Mouse (Mus musculus): ENCODE measurements at regions not wholly inside any gene's neighbourhood (a gene's known extent, or its start where the extent isn't known, plus 50 kb on each side); places are given as distances from the start of the nearest gene placed in this dataset.

DNA sequence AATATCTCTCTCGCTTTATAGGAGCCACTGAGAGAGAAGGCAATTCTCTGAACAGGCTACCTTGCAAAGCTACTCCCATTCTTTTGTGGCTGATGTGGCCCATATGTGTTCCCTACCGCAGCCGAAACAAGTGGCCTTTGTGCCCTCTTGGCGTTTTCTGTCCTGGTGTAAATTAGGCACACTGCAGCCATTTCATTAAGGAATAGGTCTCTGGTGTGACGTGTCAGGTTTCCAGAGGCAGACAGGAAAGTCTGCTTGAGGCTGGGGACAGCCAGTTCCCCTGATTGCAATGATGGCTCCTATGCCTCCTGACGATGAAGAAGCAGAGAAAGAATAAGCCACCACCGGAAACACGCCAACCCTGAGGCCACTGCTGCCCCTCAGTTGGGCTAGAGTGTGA, 59.3 kb upstream of the Bcor start:
- DNase-seq (ENCODE audit: low spot score) = no peak

DNA sequence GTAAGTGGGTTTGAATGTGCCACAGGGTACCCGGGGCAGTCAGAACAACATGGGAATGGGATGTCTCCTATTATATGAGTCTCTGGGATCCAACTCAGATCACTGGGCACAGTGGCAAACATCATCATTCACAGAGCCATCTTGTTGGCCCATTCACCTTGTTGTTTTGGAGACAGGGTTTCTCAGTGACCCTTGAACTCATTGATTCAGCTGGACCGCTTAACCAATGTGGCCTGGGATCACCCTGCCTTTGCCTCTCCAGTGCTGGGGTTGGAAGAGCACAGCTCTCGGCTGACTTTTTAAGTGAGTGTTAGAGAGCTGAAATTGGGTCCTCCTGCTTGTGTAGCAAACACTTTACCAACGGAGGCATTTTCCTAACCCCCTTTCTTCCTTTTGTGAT, 64.2 kb upstream of the Bcor start:
- DNase-seq (ENCODE audit: low spot score) = no peak

DNA sequence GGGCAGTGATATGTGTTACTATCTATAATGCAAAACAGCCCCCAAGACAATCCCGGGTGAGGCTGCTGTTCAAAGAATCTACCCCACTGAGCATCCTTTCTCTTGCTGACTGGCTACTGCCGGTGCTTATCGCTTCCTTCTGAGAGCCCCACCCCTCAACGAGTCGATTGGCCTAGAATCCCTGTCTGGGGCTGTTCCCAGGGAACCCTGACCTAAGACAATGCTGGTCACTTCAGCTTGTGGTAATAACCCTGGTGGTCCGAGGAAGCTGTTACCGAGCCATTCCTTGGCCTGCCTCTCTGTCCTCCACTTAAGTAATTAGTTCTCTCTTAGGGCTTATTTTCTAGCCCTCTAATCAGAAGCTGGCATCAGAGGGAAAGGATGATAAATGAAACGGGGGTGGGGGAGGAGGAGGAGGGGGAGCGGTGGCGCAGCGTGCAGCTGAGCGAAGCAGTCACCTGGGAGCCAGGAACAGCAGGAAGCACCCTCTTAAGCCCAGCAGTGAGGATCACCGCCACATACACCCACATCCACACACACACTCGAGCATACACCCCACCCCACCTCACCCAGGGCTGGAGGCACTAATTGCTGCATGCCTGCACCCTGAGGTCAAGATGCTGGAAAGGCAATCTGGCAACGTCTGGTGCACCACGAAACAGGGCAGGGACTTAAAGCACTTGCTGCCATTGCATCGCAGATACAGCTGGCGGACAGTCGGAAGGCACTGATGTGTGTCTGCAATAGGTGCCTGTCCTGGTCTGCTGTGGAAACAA, 65.1 kb upstream of the Bcor start:
- no peak for DNase-seq (ENCODE audit: low spot score)

DNA sequence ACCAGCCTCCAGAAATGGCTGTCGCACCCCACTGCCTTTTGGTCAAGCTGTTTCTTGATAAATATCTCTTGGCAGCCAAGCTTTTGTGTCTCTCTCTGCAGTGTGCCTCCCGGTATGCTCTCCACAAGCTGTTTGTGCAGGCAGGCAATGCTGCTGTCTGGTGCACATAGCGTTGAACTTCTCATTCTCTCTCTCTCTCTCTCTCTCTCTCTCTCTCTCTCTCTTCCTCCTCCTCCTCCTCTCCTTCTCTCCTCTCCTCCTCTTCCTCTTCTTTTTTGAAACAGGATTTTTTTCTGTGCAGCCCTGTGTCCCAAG, 65.7 kb upstream of the Bcor start:
- DNase-seq (ENCODE audit: low spot score) = no peak

DNA sequence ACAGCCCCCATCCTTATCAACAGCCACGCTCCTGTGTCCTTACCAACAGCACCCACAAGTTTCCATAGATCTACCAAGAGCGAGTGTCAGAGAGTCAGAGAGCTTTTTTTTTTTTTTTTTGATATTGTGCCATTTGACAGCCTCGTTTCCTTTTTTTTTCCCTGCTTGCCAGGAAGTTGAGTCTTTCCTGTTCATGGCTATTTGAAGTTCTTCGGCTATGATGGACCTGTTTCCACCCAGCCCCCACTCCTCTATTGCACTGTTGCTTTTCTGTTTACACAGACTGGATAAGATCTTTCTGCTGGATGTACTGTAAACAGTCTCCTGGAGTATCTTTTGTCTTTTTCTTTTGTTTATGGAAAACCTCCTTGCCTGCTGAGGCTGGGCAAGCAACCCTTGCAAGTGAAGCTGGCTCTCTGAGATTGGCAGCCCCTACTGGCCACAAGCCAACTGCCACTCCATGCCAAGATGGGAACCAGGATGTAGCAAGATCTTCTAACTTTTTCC, 80.4 kb upstream of the Bcor start:
- no peak for DNase-seq (ENCODE audit: low spot score)

DNA sequence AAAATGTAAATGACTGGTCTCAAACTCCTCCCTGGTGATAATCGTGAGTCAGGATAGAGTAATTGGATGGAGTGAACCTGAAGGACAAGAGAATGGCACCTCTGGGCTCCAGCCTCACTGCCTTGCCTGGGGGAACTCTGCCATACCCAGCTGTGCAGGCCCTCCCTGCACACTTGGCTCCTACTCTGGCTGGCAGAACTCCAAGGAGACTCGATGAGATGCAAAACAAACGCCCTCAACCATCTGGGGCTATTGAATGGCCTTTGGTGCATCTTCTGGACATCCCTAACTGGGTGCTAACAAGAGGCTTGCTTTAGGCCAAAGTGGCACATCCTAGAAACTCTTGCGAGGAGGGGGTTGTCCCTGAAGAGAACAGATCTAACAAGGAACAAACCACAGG, 81.6 kb upstream of the Bcor start:
- no peak for DNase-seq (ENCODE audit: low spot score)

DNA sequence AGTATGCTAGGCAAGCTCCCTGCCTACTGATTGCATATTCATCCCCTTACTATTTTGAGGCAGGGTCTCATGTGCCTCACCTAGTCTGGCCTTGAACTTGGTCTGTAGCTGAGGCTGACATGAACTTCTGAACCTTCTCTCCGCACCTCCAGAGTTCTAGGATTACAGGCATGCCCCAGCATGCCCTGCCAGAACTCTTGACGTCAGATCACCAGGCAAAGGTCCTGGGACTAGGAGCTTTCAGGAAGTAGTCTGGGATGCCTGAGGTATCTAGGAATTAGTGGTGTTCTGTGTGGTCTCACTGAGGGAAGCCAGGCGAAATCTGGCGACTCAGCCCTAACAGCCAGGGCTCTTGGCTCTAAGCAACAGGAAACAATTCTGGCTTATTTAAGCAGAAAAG, 88.9 kb upstream of the Bcor start:
- no peak for DNase-seq (ENCODE audit: low spot score)

DNA sequence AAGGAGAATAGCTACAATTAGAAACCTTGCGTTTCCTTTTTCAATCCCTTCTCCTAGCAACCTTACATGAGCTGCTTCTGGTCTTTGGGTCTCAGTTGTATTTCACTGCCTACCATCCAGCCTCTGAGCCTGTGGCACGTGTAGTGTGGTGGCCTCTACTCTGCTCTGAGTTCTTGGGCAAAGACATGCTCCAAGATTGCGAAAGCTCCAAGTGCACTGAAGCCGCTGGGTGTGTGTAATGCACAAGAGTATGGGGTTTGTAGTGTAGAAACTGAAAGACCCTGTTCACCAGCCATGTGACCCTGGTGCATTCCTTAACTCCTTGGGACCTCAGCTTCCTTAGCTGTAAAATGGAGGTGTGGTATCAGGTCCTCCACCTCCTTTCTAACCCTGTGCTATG, 89.8 kb upstream of the Bcor start:
- no peak for DNase-seq (ENCODE audit: low spot score)

DNA sequence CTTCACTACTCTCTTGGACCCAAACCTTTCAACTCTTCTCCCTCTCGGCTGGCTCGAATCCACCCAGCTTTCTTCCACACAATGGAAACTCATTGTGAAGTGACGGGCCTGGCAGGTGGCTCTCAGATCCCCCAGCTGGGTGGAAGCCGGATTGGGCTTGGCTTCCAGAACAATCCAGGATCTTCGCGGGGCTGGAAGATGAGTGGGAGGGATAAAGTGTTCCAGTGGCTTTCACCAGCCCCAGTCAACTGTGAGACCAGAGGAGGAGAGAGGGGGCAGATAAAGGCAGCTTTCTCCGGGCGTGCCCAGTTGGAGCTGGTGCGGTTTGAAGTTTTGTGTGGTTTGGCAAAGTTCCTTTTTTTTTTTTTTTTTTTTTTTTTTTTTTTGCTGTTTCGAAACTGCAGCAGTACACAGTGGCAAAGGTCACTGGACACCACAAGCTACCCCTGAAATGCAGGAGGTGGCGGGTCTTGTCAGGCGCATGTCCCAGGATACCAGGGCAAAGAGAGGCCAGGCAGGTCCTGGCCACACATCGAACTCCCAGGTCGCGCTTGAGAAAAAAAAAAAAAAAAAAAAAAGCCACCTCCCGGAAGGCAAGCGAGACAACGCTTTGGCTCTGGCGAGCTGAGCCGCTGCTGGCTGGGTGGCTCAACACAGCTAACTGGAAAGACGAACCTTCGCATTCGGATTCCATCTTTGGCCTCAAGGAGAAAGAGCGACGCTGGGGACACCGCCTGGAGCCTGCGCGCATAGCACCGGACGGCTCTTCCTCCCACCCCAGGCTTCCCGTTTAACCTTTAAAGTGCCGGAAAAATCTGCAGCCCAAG, 91.9 kb upstream of the Bcor start:
- DNase-seq (ENCODE audit: low spot score) = peak; percentile 53

DNA sequence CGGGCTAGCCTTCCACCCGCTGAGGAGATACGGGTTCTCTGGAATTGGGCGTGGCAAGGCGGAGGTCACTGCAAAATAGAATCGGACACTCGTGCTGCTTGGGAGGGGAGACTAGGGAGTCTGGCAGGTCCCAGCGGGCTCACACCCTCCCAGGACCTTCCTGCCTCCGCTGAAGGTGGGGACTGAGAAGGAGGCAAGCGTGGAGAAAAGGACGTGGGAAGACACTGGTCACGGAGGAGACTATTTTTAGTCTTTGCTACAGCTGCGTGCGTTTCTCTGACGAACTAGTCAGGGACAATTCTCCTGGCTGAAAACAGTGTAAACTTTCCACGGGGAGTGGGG, 92.5 kb upstream of the Bcor start:
- DNase-seq (ENCODE audit: low spot score) = no peak

DNA sequence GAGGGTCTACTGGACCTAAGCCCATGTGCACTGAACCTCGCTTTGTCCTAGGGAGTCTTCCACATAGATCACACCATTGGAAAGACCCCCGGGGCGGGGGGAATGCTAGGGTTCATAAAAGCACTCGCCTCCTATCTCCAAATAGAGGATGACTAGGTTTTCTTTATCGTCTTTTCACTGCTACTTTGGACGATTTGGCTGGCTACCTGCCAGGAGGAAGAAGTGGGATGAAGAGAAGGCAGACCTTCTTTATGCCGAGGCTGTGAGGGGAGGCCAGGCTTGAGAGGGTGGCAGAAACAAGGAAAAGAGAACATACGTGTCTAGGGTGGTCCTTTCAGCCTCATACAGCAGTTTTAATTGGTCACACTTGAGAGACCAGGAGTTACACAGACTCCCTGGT, 96.6 kb upstream of the Bcor start:
- no peak for DNase-seq (ENCODE audit: low spot score)

DNA sequence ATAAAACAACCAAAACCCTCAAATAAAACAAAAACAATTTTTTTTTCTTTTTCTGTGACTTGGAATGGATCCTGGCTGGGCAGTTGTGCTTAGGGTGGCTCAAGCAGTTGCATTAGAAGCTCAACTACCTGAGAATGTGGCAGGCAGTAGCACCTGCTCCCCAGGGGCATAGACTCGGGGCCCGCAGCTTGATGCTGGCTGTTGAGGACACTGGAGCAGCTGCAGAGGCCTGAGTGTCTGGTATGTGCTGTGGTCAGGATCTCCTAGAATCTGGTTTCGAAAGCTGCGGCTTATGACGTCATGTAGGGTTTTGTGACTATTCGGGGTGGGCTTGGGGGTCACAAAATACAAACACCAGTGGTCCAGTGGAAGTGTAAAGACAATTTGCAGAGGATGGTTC, 103.7 kb upstream of the Bcor start:
- DNase-seq (ENCODE audit: low spot score) = no peak

DNA sequence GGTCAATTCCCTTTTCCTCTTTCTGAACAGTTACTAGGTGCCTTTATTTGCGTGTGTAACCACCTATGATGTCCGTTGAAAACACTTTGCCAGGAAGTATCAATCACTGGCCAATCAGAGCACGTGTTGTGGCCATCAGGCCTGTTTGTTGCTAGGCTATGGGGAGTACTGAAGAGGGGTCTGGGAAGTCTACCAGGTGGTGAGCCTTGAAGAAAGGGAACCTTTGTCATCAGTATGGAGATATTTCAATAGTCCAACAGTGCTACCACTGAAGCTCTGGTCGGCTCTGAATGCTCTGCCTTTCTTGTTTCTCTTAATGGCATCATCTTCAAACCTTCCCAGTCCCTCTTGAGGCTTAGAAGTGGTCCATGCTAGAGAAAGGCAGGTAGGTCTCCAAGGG, 124.6 kb upstream of the Bcor start:
- no peak for DNase-seq (ENCODE audit: low spot score)

DNA sequence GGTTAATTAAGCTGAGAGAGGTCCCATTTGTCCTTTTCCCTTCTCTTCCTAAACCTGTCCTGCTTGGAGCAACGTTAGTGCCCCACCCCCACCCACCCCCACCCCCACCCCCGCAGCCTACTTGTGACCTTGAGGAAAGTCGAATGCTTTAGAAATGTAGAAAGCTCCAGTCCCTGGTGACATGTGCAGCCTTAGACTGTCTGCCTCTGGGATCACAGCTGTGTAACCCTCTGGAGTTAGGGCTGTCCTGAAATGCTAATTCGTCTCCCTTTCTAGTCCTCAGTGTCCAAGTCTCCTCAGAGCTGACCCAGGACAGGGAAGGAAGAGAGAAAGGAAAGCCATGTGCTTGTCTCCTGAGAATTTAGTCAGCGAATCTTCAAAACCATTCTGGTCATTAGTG, 125.0 kb upstream of the Bcor start:
- DNase-seq (ENCODE audit: low spot score) = no peak

DNA sequence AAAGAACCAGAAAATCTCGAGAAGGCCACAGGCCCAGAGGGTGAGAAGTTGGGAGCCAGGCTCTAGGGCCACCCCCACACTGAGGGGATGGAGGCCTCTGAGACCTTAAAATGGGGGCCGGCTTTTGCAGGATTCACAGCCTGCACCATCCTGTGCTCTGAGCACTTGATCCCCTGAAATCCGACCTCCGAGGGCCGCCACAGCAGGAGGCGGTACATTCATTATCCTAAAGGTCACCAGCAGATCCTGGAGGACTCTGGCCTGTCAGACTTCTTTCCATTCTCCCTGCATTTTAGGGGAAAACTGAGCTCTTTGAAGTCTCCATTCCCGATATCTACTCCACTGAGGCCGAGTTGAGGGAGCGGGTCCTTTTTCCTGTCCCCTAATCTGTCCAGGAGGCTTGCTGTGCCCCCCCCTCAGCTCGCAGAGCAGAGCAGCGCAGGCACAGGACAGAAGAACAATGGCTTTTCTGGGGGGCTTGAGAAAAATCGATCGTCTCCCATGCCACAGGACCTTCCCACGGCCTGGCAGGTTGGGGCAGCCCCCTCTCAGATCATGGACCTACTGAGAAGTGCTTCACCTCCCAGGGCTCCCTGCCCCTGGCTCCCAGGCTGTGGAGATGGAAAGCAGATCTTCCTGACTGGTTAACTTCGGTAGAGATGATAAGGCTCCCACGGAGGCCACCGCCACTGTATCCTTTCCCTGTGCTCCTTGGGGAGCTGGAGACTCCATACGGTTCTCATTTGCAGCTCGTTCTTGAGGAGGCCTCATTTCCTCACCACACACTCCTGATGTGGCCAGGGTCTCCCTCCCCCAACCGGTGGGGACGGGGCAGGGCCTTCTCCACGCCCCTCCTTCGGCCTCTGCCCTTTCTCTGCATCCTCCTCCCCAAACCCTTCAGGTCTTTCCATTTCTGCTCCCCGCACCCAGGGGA, 126.1 kb upstream of the Bcor start:
- DNase-seq (ENCODE audit: low spot score) = no peak

DNA sequence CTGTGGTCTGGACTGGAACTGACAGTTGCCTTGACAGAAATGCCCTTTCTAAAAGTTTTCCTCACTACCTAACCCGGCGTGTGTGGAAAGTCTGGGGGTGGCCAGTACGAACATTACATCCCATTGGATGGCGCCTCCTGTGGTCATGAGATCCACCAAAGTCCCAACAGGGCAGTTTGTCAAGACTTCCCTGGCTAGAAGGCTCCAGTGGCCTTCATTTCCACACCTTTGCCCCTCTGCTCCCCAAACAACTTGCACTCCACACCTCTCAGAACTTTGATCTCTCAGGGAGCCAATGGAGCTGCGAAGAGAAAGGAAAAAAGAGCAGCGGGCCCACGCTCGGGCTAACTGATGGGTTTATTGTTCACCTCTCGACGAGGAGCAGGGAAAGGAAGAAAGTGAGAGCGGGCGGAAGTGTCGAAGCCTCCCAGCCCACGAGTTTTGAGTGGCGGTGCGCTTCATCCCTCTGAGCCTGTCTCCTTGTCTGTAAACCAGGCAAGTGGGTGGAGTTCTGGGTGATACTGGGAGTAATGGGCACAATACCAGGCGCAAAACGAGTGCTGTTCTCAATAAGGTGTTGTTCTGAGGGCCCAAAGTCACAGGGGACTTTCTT, 126.9 kb upstream of the Bcor start:
- no peak for DNase-seq (ENCODE audit: low spot score)

DNA sequence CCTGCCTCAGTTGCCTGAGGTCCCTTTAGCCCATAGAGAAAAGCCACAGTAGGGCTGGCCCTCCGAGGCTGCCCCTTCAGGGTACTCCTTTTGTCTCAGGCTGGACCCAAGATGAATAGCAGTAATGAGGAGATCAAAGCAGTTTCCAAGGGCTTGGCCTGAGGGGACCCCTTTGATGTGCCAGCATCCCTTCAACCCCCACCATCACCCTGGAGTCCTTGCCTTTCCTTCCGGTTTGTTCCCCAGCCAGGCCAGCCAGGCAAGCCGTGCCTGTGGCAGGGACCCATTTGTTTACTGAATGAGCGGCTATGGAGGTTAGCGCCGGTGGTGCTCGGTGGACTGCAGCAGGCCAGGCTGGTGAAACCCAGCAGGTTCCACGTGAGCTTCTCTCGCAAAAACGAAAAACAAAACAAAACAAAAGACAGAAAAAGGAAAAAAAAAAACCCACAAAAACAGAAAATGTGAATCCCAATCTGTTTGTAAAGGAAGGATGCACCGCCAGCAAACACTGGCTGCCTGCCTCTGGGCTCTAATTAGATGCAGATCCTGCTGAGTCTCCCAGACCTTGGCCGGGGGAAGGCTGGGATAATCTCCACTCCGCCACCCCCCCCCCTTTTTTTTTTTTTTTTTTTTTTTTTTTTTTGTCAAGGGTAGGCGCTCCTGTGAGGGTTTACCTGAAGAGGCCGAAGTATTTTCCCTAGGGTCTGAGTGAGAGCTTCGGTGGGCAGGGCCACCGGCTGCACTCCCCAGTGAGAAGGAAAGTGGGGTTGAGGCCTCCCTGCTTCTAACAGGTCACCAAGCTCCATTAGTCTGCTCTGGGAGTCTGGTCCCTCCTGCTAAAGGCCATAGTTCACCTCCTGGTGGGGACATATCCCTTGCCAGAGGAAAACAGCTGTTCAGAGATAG, 127.8 kb upstream of the Bcor start:
- no peak for DNase-seq (ENCODE audit: low spot score)

DNA sequence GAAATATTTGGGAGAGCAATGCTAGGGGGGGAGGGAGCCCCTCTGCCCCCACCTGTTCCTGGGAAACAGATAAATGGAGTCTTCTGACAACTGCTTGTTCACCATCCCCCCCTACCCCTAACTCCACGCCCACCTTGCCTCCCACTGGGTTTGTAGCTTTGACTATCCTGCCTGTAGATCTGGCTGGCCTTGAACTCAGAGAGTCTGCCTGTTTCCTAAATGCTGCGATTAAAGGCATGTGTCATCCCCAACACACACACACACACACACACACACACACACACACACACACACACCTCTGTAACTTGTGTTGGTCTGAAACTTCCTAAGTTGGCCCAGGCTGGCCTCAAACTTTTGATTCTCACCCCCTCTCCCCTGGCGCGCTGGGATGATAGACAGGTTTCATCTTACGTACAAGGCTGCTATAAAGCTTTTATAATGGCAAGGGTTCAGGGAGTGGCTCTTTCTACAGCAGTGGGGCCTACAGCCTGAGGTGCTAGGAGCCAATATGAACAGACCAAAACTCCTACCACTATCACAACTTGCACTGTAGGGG, 128.5 kb upstream of the Bcor start:
- no peak for DNase-seq (ENCODE audit: low spot score)

DNA sequence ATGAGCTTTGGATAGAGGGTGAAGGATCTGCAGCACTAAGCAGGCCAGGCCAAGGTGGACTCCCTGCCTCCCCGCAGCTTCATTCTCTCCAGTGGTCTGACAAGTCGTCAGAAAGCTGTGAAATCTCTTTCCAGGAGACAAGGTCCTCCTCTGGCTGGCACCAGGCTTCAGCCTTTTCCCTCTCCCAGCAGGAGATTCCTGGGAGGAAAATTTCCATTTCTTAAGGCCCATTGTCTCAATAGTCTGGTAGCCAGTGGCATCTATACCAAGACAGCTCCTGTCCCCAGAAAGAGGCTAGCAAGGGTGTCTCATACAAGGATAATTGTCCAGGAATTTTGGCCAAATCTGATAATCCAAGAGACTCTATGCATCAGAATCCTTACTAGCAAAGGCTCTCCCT, 133.0 kb upstream of the Bcor start:
- DNase-seq (ENCODE audit: low spot score) = no peak

DNA sequence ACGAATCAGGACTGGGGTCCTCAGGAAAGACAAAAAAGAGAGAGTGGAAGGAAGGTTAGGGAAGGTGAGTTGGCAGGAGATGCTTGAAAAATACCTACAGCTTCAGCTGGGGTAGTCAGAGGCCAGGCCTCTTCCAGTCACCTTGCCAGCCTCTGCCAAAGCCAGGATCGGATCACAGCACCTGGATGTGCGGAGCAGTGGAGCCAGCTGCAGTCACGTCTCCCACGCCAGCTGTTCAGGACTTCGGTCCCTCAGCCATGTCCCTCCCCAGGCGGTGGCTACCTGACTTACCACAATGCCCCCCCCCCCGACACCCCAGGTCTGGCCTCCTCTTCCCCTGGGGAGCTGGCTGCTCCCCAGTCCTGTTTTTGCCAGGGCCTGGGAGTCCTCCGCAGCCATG, 134.3 kb upstream of the Bcor start:
- DNase-seq (ENCODE audit: low spot score) = no peak

DNA sequence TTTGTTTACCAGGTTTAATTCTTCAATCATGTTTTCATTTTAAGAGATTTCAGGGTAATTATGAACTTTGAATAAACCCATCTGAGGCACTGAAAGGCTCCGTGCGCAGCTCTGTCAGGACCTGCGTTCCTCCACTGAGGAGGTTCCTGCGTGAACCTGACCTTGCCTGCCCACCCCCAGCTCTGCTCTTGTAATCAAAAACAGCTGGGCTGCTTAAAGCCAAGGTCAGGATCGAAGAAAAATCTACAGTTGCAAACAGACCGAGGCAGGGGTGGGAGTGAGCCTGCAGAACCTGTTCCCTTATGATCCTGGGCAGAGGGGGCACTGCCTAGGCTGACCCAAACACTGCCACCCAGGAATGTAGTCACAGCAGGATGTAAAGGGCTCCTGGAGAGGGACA, 134.8 kb upstream of the Bcor start:
- DNase-seq (ENCODE audit: low spot score) = no peak
